Mouse (Mus musculus) layer of hippocampus, adult 11-12 months (tissue): ENCODE measurements around the gene Epx.

Source experiments
- DNase-seq: peaks from one replicate; pipeline ENCODE4 v3.0.0; 2022; ENCODE audit warnings: low spot score

Gene Epx

GRCm38 (mm10) chr11:87840676-87841075, 34.7 kb downstream of the Epx start:
- no peak for DNase-seq

- no peak for DNase-seq
Observed at GRCm38 (mm10) chr11:87828239-87828900, 47.0 kb downstream of the Epx start, which contains the start of gene Lpo. Gene Lpo, minus strand, starts transcription at chr11:87828289.

- peak; percentile 37 for DNase-seq
Observed at GRCm38 (mm10) chr11:87821502-87821901, 53.8 kb downstream of the Epx start.

GRCm38 (mm10) chr11:87817443-87817773, 57.9 kb downstream of the Epx start:
- DNase-seq, result no peak

GRCm38 (mm10) chr11:87816707-87817442, 58.5 kb downstream of the Epx start:
- peak; percentile 43 for DNase-seq

- DNase-seq, result no peak
Observed at GRCm38 (mm10) chr11:87814831-87815230, 60.5 kb downstream of the Epx start.
